Mouse (Mus musculus): ENCODE data around the gene Mill2. TPM values are rescaled to one million over a fixed set of nuclear protein-coding genes. Genes with fewer than 3 reads are reported as not detected.
"Not testable (repeated sequence)": the region's sequence is repeated elsewhere in the genome, so short reads cannot be mapped to it uniquely, and the experiment has no call there.

Mill2 gene
- polyA plus RNA-seq (2016; fragmentation: Nextera tagmentation; extraction: Ambion mirVana), result 0.04 and 0.21 TPM in 2 replicates

- WGBS, result 27% methylated on average over 3 of the region's 3 CpGs
- peak within 1 kb of the TSS; percentile 60 for H3K4me3 ChIP-seq
- no peaks in the 10 kb centered on the region for H3K27me3 ChIP-seq (ENCODE audit: insufficient read depth, poor library complexity, severe bottlenecking)
- peak within 1 kb of the TSS; percentile 60 for H3K27ac ChIP-seq
- no peak for DNase-seq (ENCODE audit: low spot score)
- peaks cover 3% of the 10 kb centered on the region; the same call in 1 of the 2 replicates for H3K4me1 ChIP-seq
- H3K9me3 ChIP-seq, result no peaks in the 10 kb centered on the region
- H3K36me3 ChIP-seq, result no peaks in the 10 kb centered on the region
These were observed at the start of gene Mill2 for GRCm38 (mm10) chr7:18839865-18840264. Gene Mill2 (plus strand): TSS chr7:18839966.

GRCm38 (mm10) chr7:18790671-18791070 is 49.1 kb upstream of the Mill2 start:
- DNase-seq (ENCODE audit: low spot score); H3K9me3 ChIP-seq: not testable (repeated sequence)

GRCm38 (mm10) chr7:18798420-18798819 is 41.3 kb upstream of the Mill2 start, which contains the start of gene Psg19:
Gene Psg19 (minus strand): TSS chr7:18798520.
- Histone ChIP-seq H3K4me3 (no peak within 1 kb of the TSS), H3K27ac (no peak within 1 kb of the TSS), H3K9me3 (no peaks in the 10 kb centered on the region), H3K36me3 (no peaks in the 10 kb centered on the region), H3K4me1 (no peaks in the 10 kb centered on the region), H3K27me3 (ENCODE audit: insufficient read depth, poor library complexity, severe bottlenecking) (no peaks in the 10 kb centered on the region)
- 75% methylated on average over 1 of the region's 1 CpGs for WGBS
- DNase-seq (ENCODE audit: low spot score), result no peak

More at GRCm38 (mm10) chr7:18790671-18791070, 49.1 kb upstream of the Mill2 start:
- not testable (repeated sequence) for H3K27ac ChIP-seq; H3K4me3 ChIP-seq; H3K27me3 ChIP-seq (ENCODE audit: insufficient read depth, poor library complexity, severe bottlenecking); H3K36me3 ChIP-seq; H3K4me1 ChIP-seq

- H3K27ac ChIP-seq, result no peak overlapping the region
- DNase-seq (ENCODE audit: low spot score), result no peak
- no peaks in the 10 kb centered on the region for H3K9me3 ChIP-seq
- H3K27me3 ChIP-seq (ENCODE audit: insufficient read depth, poor library complexity, severe bottlenecking), result no peaks in the 10 kb centered on the region
- no peak overlapping the region for H3K4me3 ChIP-seq
- H3K36me3 ChIP-seq, result no peaks in the 10 kb centered on the region
- no peaks in the 10 kb centered on the region for H3K4me1 ChIP-seq
- 38% methylated on average over 3 of the region's 3 CpGs for WGBS
These were observed 40.6 kb upstream of the Mill2 start for GRCm38 (mm10) chr7:18799129-18799528.

GRCm38 (mm10) chr7:18803526-18803925 is 36.2 kb upstream of the Mill2 start:
- H3K36me3 ChIP-seq, result no peaks in the 10 kb centered on the region
- no peak overlapping the region for H3K4me3 ChIP-seq
- no peak for DNase-seq (ENCODE audit: low spot score)
- H3K4me1 ChIP-seq, result no peaks in the 10 kb centered on the region
- H3K9me3 ChIP-seq, result no peaks in the 10 kb centered on the region
- H3K27ac ChIP-seq, result no peak overlapping the region
- H3K27me3 ChIP-seq (ENCODE audit: insufficient read depth, poor library complexity, severe bottlenecking), result no peaks in the 10 kb centered on the region; the same call in 1 of the 2 replicates

- H3K4me3 ChIP-seq, result no peak overlapping the region
- H3K36me3 ChIP-seq, result no peaks in the 10 kb centered on the region
- H3K4me1 ChIP-seq, result no peaks in the 10 kb centered on the region
- H3K27ac ChIP-seq, result no peak overlapping the region
- 77% methylated on average over 9 of the region's 9 CpGs for WGBS
- no peaks in the 10 kb centered on the region for H3K27me3 ChIP-seq (ENCODE audit: insufficient read depth, poor library complexity, severe bottlenecking)
- DNase-seq (ENCODE audit: low spot score), result peak; percentile 66
- no peaks in the 10 kb centered on the region for H3K9me3 ChIP-seq
These were observed 21.5 kb upstream of the Mill2 start for GRCm38 (mm10) chr7:18818301-18818700.

- DNase-seq (ENCODE audit: low spot score), result peak; percentile 71
- no peaks in the 10 kb centered on the region for H3K4me1 ChIP-seq
- H3K4me3 ChIP-seq, result no peak within 1 kb of the TSS
- H3K9me3 ChIP-seq, result no peaks in the 10 kb centered on the region
- H3K36me3 ChIP-seq, result no peaks in the 10 kb centered on the region
- no peak within 1 kb of the TSS for H3K27ac ChIP-seq
- H3K27me3 ChIP-seq (ENCODE audit: insufficient read depth, poor library complexity, severe bottlenecking), result no peaks in the 10 kb centered on the region
- WGBS, result 69% methylated on average over 3 of the region's 3 CpGs
These were observed 18.3 kb upstream of the Mill2 start, which contains the start of gene Psg17 for GRCm38 (mm10) chr7:18821507-18821906. Gene Psg17 (minus strand): TSS chr7:18821607.

- DNase-seq (ENCODE audit: low spot score), result no peak
- no peaks in the 10 kb centered on the region for H3K4me1 ChIP-seq
- H3K36me3 ChIP-seq, result no peaks in the 10 kb centered on the region
- H3K4me3 ChIP-seq, result no peak overlapping the region
- WGBS, result 58% methylated on average over 26 of the region's 26 CpGs
- H3K27me3 ChIP-seq (ENCODE audit: insufficient read depth, poor library complexity, severe bottlenecking), result no peaks in the 10 kb centered on the region
- no peak overlapping the region for H3K27ac ChIP-seq
- peaks cover 4% of the 10 kb centered on the region; the same call in 1 of the 2 replicates for H3K9me3 ChIP-seq
These were observed 11.8 kb upstream of the Mill2 start for GRCm38 (mm10) chr7:18827792-18828546.

GRCm38 (mm10) chr7:18828592-18828991 is 11.2 kb upstream of the Mill2 start:
- H3K9me3 ChIP-seq, result peaks cover 7% of the 10 kb centered on the region; the same call in 1 of the 2 replicates
- H3K36me3 ChIP-seq, result no peaks in the 10 kb centered on the region
- 51% methylated on average over 9 of the region's 9 CpGs for WGBS
- H3K4me3 ChIP-seq, result no peak overlapping the region
- DNase-seq (ENCODE audit: low spot score), result no peak
- H3K27ac ChIP-seq, result no peak overlapping the region
- no peaks in the 10 kb centered on the region for H3K27me3 ChIP-seq (ENCODE audit: insufficient read depth, poor library complexity, severe bottlenecking)
- H3K4me1 ChIP-seq, result no peaks in the 10 kb centered on the region

- Histone ChIP-seq H3K4me1 (no peaks in the 10 kb centered on the region), H3K9me3 (peaks cover 7% of the 10 kb centered on the region; the same call in 1 of the 2 replicates), H3K27ac (no peak overlapping the region), H3K36me3 (no peaks in the 10 kb centered on the region), H3K27me3 (ENCODE audit: insufficient read depth, poor library complexity, severe bottlenecking) (no peaks in the 10 kb centered on the region), H3K4me3 (no peak overlapping the region)
- no peak for DNase-seq (ENCODE audit: low spot score)
- WGBS, result 89% methylated on average over 7 of the region's 7 CpGs
These were observed 10.2 kb upstream of the Mill2 start for GRCm38 (mm10) chr7:18829545-18829944.

GRCm38 (mm10) chr7:18832298-18832697 is 7.5 kb upstream of the Mill2 start:
- no peaks in the 10 kb centered on the region for H3K36me3 ChIP-seq
- no peaks in the 10 kb centered on the region for H3K27me3 ChIP-seq (ENCODE audit: insufficient read depth, poor library complexity, severe bottlenecking)
- H3K27ac ChIP-seq, result no peak overlapping the region
- H3K9me3 ChIP-seq, result peaks cover 7% of the 10 kb centered on the region; the same call in 1 of the 2 replicates
- H3K4me3 ChIP-seq, result no peak overlapping the region
- no peaks in the 10 kb centered on the region for H3K4me1 ChIP-seq
- 28% methylated on average over 13 of the region's 13 CpGs for WGBS
- no peak for DNase-seq (ENCODE audit: low spot score)

- Histone ChIP-seq H3K36me3 (no peaks in the 10 kb centered on the region), H3K27ac (peak overlapping the region; percentile 60), H3K9me3 (no peaks in the 10 kb centered on the region), H3K27me3 (ENCODE audit: insufficient read depth, poor library complexity, severe bottlenecking) (no peaks in the 10 kb centered on the region), H3K4me1 (peaks cover 3% of the 10 kb centered on the region; the same call in 1 of the 2 replicates), H3K4me3 (peak overlapping the region; percentile 60)
- DNase-seq (ENCODE audit: low spot score), result no peak
- WGBS, result 4% methylated on average over 14 of the region's 17 CpGs
These were observed 814 bp downstream of the Mill2 start for GRCm38 (mm10) chr7:18840386-18841173.

GRCm38 (mm10) chr7:18841174-18841567 is 1.4 kb downstream of the Mill2 start:
- DNase-seq (ENCODE audit: low spot score), result no peak
- Histone ChIP-seq H3K9me3 (no peaks in the 10 kb centered on the region), H3K27me3 (ENCODE audit: insufficient read depth, poor library complexity, severe bottlenecking) (no peaks in the 10 kb centered on the region), H3K27ac (no peak overlapping the region), H3K36me3 (no peaks in the 10 kb centered on the region), H3K4me3 (peak overlapping the region; percentile 60; the same call in 1 of the 2 replicates), H3K4me1 (peaks cover 3% of the 10 kb centered on the region; the same call in 1 of the 2 replicates)
- WGBS, result 94% methylated on average over 1 of the region's 1 CpGs
